Mouse (Mus musculus): ENCODE measurements around the gene E2f4.

GRCm38 (mm10) chr8:105353583-105354135 is 56.2 kb downstream of the E2f4 start:
- no peak for TF ChIP-seq CTCF (IDR thresholded peaks at IDR 0.05; ENCODE audit: extremely low read depth, insufficient read depth, low read length)
- no peak for TF ChIP-seq POLR2A (IDR thresholded peaks at IDR 0.05; ENCODE audit: extremely low read depth, insufficient read depth, low read length)
